Mouse (Mus musculus) right cerebral cortex, postnatal 14 days (tissue): Measurements from ENCODE around the gene Neurod6.

Source experiments
- DNase-seq: peaks from one replicate; pipeline ENCODE4 v3.0.0; 2022

The Neurod6 gene

GRCm38 (mm10) chr6:55646111-55646823 lies 34.8 kb downstream of the Neurod6 start:
- DNase-seq: no peak

DNA sequence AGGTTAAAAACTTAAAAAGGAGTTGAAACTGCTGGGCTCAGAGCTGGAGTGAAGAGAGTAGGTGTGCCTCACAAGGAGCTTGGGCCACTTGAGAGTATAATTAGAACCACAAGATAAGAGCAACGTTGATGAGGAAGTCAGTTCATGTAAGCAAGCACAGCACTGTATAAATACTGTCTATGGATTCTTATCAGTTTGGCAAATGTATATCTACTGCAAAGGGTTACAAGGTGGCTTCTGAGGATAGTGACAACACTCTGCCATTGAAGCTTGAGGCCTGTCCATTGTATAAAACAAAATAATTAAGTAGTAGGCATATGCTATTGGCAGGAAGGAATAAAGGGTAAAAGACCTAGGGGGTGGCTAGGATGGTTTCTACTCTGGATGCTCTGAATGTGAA lies 46.4 kb downstream of the Neurod6 start:
- DNase-seq: no peak
